Mouse (Mus musculus): Measurements from ENCODE around the gene Dohh. TPM values are rescaled to one million over a fixed set of nuclear protein-coding genes. Genes with fewer than 3 reads are reported as not detected.
A peak's percentile ranks its signal among the peaks of the same experiment; 100 is the strongest.

Dohh gene
- polyA plus RNA-seq, 1 experiment from 2014 or later: 68.1 TPM

DNA sequence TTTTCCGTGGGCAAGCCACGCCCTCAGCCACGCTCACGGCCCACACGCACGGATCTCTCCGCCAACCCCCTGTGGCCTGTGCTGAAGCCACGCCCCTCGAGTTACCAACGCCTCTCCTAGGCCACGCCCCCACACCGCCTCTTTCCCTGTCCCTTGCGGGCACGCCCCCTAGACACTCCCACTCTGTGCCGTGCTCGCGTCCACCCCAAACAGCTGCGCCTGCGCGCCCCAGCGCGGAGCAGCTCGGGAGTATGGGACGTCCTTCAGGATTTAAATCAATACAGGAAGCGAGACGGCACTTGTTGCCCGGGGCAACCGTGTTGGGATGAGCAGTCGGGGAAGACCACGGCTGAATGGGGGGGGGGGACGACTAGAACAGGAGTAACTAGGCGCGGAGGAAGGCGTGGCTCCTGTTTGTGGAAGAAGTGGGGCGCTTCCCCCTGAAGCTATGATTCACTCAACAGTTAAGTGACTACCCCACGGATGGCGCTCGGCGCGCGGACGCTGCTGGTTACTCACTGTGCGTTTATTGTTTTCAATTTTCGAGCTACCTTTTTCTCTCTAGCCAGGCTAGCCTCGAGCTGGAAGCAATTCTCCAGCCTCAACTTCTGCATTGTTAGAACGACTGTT is 5.6 kb upstream of the Dohh start:
- Histone ChIP-seq H3K27ac (peak overlapping the region; percentile 82), H3K27me3 (0 out of 2 replicates have a peak, but pooled peaks cover 5% of the 10 kb centered on the region), H3K4me1 (peaks cover 28% of the 10 kb centered on the region), H3K36me3 (replicated peaks) (peaks cover 22% of the 10 kb centered on the region), H3K9me3 (no peaks in the 10 kb centered on the region), H3K9ac (peak overlapping the region; percentile 97), H3K4me2 (peak overlapping the region; percentile 53), H3K4me3 (replicated peaks) (peak overlapping the region; percentile 88)
- WGBS: under 1% methylated on average over 46 of the region's 46 CpGs
- ATAC-seq (ENCODE audit: low FRiP score): peak; percentile 96

DNA sequence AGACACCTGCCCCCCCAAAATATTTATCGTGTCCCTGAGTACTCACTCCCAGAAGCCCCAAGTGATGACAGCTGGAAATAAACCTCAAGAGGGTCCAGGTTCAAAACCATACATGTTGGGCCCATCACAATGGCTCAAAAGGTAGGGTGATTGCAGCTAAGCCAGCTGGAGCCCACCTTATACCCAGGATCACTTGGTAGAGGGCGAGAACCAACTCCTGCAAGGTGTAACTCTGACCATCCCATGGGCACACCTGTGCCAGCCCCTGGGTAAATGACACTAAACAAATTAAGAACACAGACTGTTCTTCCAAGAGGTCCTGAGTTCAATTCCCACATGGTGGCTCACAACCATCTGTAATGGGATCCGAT is 5.1 kb upstream of the Dohh start:
- 56% methylated on average over 3 of the region's 3 CpGs for WGBS
- Histone ChIP-seq H3K36me3 (replicated peaks) (peaks cover 17% of the 10 kb centered on the region), H3K4me3 (replicated peaks) (peak overlapping the region; percentile 88), H3K27ac (peak overlapping the region; percentile 82), H3K9me3 (no peaks in the 10 kb centered on the region), H3K27me3 (0 out of 2 replicates have a peak, but pooled peaks cover 5% of the 10 kb centered on the region), H3K9ac (peak overlapping the region; percentile 26), H3K4me2 (peak overlapping the region; percentile 53), H3K4me1 (peaks cover 28% of the 10 kb centered on the region)
- no peak for ATAC-seq (ENCODE audit: low FRiP score)

DNA sequence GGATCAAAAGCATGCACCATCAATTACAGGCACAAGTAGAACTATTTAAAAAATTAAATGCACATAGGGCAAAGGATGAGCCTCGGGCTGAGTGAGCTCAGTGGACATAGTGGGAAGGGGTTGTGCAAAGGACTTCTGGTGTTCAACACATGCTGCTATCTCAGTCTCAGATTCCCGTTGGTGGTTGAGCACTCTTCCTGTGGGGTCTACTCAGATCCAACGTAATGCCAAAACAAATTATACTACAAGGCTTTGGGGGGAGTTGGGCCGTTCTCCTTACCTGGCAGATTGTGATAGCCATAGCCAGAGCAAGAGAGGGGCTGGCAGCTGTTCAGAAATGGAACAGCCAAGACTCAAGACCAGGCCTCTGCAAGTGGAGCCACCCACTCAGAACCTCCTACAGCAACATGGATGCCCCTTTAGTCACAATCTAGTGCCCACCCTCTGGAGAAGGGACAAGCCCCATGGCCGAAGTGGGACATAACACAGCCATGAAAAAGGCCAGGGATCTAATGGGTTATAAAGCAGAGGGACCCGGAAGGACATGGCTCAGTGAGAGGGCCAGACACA is 4.3 kb upstream of the Dohh start:
- Histone ChIP-seq H3K27me3 (0 out of 2 replicates have a peak, but pooled peaks cover 5% of the 10 kb centered on the region), H3K27ac (no peak overlapping the region), H3K9me3 (no peaks in the 10 kb centered on the region), H3K4me1 (peaks cover 30% of the 10 kb centered on the region), H3K9ac (no peak overlapping the region), H3K4me2 (no peak overlapping the region), H3K36me3 (replicated peaks) (peaks cover 12% of the 10 kb centered on the region), H3K4me3 (replicated peaks) (no peak overlapping the region)
- ATAC-seq (ENCODE audit: low FRiP score): no peak
- WGBS: 92% methylated on average over 6 of the region's 6 CpGs

- Histone ChIP-seq H3K4me2 (no peak overlapping the region), H3K9me3 (no peaks in the 10 kb centered on the region), H3K4me3 (replicated peaks) (no peak overlapping the region), H3K9ac (no peak overlapping the region), H3K4me1 (peaks cover 27% of the 10 kb centered on the region), H3K27me3 (0 out of 2 replicates have a peak, but pooled peaks cover 5% of the 10 kb centered on the region), H3K27ac (no peak overlapping the region), H3K36me3 (replicated peaks) (peaks cover 15% of the 10 kb centered on the region)
- 85% methylated on average over 5 of the region's 5 CpGs for WGBS
- ATAC-seq (ENCODE audit: low FRiP score): no peak
Observed at GRCm38 (mm10) chr10:81382039-81382438, 2.2 kb upstream of the Dohh start.

DNA sequence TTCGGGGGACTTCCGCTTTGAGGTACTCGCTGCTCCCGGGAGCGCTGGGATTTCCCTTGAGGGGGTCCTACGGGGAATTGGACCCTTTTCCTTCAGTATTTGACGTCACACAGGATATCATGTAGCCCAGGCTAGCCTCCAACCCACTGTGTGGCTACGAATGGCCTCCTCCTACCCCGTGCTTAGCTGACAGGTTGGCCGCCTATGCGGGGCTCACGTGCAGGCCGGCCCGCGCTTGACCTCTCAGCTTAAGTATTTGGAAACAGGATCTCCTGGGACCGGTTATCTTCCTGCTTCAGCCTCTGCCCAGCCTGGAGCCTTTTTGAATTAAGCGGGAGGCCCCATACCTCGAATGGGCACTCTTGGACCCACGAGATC is 366 bp downstream of the Dohh start:
- Histone ChIP-seq H3K27me3 (0 out of 2 replicates have a peak, but pooled peaks cover 5% of the 10 kb centered on the region), H3K4me1 (peaks cover 20% of the 10 kb centered on the region), H3K36me3 (replicated peaks) (peaks cover 31% of the 10 kb centered on the region), H3K9ac (peak overlapping the region; percentile 81), H3K27ac (peak overlapping the region; percentile 80), H3K4me2 (peak overlapping the region; percentile 93), H3K9me3 (no peaks in the 10 kb centered on the region), H3K4me3 (replicated peaks) (peak overlapping the region; percentile 77)
- peak; percentile 39 for ATAC-seq (ENCODE audit: low FRiP score)
- under 1% methylated on average over 19 of the region's 19 CpGs for WGBS

DNA sequence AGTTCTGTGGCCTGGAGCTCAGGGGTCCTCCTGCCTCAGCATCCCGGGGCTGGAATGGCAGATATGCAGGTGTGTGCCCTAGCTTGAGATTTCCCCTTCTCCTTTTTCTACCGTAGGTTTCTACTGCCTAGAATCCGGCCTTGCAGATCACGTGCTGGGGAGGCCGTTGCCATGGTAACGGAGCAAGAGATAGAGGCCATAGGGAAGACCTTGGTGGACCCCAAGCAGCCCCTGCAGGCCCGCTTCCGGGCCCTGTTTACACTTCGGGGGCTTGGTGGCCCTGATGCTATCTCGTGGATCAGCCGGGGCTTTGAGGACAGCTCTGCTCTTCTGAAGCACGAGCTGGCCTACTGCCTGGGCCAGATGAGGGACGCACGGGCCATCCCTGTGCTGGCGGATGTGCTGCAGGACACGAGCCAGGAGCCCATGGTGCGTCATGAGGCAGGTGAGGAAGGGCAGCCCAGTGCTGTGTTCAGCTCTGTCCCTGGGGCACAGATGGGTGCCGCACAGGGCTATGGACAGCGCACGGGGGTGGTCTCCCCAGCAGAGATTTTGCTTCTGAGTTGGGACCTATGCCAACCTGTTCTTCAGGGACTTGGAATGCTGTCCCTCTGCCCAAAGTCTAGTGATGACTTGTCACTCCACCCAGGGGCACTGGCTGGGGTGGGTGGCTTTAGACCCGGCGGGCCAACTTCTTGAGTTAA is 1.5 kb downstream of the Dohh start:
- 86% methylated on average over 22 of the region's 22 CpGs for WGBS
- ATAC-seq (ENCODE audit: low FRiP score): no peak
- Histone ChIP-seq H3K4me3 (replicated peaks) (peak overlapping the region; percentile 77), H3K9ac (no peak overlapping the region), H3K27ac (no peak overlapping the region), H3K27me3 (0 out of 2 replicates have a peak, but pooled peaks cover 5% of the 10 kb centered on the region), H3K4me1 (peaks cover 21% of the 10 kb centered on the region), H3K36me3 (replicated peaks) (peaks cover 31% of the 10 kb centered on the region), H3K9me3 (no peaks in the 10 kb centered on the region), H3K4me2 (peak overlapping the region; percentile 93)

DNA sequence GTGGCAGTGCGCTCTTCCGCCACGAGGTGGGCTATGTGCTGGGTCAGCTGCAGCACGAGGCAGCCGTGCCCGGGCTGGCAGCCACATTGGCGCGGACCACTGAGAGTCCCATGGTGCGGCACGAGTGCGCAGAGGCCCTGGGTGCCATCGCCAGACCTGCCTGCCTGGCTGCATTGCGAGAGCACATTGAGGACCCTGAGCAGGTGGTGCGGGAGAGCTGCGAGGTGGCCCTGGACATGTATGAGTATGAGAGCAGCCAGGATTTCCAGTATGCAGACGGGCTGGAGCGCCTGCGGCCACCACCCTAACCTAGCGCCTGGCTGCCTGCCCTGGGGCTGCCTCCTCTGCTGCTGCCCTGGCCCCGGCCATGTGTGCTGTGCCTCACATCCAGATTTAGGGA is 3.5 kb downstream of the Dohh start:
- H3K9ac ChIP-seq: no peak overlapping the region
- peaks cover 35% of the 10 kb centered on the region for H3K36me3 ChIP-seq (replicated peaks)
- no peaks in the 10 kb centered on the region for H3K27me3 ChIP-seq
- peaks cover 23% of the 10 kb centered on the region for H3K4me1 ChIP-seq
- no peaks in the 10 kb centered on the region for H3K9me3 ChIP-seq
- H3K4me2 ChIP-seq: no peak overlapping the region
- H3K27ac ChIP-seq: no peak overlapping the region
- 93% methylated on average over 20 of the region's 20 CpGs for WGBS
- no peak for ATAC-seq (ENCODE audit: low FRiP score)
- H3K4me3 ChIP-seq (replicated peaks): no peak overlapping the region

DNA sequence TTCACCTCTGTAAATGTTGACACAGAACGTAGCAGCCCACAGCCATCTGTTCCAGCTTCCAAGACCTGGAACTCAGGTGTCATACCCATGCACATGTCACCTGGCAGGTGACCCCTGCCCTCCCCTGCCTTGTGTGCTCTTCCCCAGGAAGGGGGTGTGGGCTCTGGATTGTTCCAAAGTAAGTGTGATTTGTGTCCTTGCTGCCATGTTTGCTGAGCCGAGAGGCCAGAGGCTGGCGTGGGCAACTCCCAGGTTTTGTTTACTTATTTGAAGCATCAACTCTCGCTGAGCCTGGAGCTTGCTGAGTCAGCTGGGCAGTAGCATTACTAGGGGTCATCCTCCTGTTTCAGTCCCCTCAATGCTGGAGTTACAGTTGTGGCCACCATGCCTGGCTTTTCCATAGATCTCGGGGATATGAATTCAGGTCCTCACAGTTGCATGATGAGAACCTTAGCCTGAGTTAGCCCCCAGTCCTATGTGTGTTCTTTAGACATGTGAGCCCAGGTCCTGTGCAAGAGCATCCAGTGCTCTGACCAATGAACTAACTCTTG is 4.4 kb downstream of the Dohh start, which contains the start of gene Gm48552:
TSS of gene Gm48552 (plus strand) at position 501 of the 551 bp plus-strand sequence.
- H3K9me3 ChIP-seq: no peaks in the 10 kb centered on the region
- WGBS: 87% methylated on average over 5 of the region's 5 CpGs
- H3K9ac ChIP-seq: 0 out of 2 replicates have a peak within 1 kb of the TSS, but pooled peaks have one; percentile 12
- H3K4me3 ChIP-seq (replicated peaks): no peak within 1 kb of the TSS
- H3K36me3 ChIP-seq (replicated peaks): peaks cover 35% of the 10 kb centered on the region
- no peak for ATAC-seq (ENCODE audit: low FRiP score)
- H3K4me1 ChIP-seq: peaks cover 31% of the 10 kb centered on the region
- 0 out of 2 replicates have a peak within 1 kb of the TSS, but pooled peaks have one; percentile 25 for H3K27ac ChIP-seq
- H3K4me2 ChIP-seq: no peak within 1 kb of the TSS
- no peaks in the 10 kb centered on the region for H3K27me3 ChIP-seq

DNA sequence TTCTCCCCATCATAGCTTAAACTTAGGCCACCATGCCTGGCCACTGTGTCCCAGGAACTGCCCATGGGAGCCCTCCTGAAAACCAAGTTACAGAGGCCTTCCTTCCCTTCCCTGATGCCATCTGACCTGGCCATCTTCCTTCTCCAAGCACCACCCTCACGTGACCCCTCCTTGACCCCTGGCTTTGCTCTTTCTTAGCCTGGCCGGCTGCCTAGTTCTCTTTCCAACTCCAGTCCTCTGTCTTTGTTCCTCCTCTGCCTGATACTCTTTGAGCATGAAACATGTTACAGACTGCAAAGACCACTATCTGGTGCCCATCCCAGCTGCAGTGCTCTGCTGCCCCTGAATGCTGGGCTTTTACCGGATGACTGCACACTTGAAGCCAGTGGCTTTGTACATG is 5.1 kb downstream of the Dohh start:
- no peaks in the 10 kb centered on the region for H3K9me3 ChIP-seq
- peaks cover 35% of the 10 kb centered on the region for H3K36me3 ChIP-seq (replicated peaks)
- no peaks in the 10 kb centered on the region for H3K27me3 ChIP-seq
- no peak overlapping the region for H3K4me3 ChIP-seq (replicated peaks)
- no peak overlapping the region for H3K4me2 ChIP-seq
- no peak for ATAC-seq (ENCODE audit: low FRiP score)
- 54% methylated on average over 3 of the region's 3 CpGs for WGBS
- H3K4me1 ChIP-seq: peaks cover 37% of the 10 kb centered on the region
- 0 out of 2 replicates have a peak overlapping the region, but pooled peaks have one; percentile 25 for H3K27ac ChIP-seq
- 0 out of 2 replicates have a peak overlapping the region, but pooled peaks have one; percentile 12 for H3K9ac ChIP-seq

- H3K9ac ChIP-seq: 0 out of 2 replicates have a peak overlapping the region, but pooled peaks have one; percentile 12
- H3K27me3 ChIP-seq: no peaks in the 10 kb centered on the region
- no peak overlapping the region for H3K4me3 ChIP-seq (replicated peaks)
- ATAC-seq (ENCODE audit: low FRiP score): peak; percentile 69
- H3K27ac ChIP-seq: 0 out of 2 replicates have a peak overlapping the region, but pooled peaks have one; percentile 25
- H3K36me3 ChIP-seq (replicated peaks): peaks cover 35% of the 10 kb centered on the region
- no peak overlapping the region for H3K4me2 ChIP-seq
- H3K4me1 ChIP-seq: peaks cover 33% of the 10 kb centered on the region
- 60% methylated on average over 23 of the region's 23 CpGs for WGBS
- H3K9me3 ChIP-seq: no peaks in the 10 kb centered on the region
Observed at GRCm38 (mm10) chr10:81389801-81390677, 5.8 kb downstream of the Dohh start.

GRCm38 (mm10) chr10:81390678-81390965 is 6.4 kb downstream of the Dohh start:
- Histone ChIP-seq H3K27ac (no peak overlapping the region), H3K9ac (no peak overlapping the region), H3K9me3 (no peaks in the 10 kb centered on the region), H3K4me3 (replicated peaks) (no peak overlapping the region), H3K27me3 (no peaks in the 10 kb centered on the region), H3K36me3 (replicated peaks) (peaks cover 34% of the 10 kb centered on the region), H3K4me2 (no peak overlapping the region), H3K4me1 (peaks cover 27% of the 10 kb centered on the region)
- 91% methylated on average over 13 of the region's 13 CpGs for WGBS
- no peak for ATAC-seq (ENCODE audit: low FRiP score)

Data from forebrain, embryonic 12.5 days (tissue).